Mouse (Mus musculus): ENCODE data around the gene Tmem161a.

Gene Tmem161a

GRCm38 (mm10) chr8:70160015-70160414 is 12.1 kb upstream of the Tmem161a start:
- DNase-seq (ENCODE audit: low spot score), result no peak

- DNase-seq (ENCODE audit: low spot score), result no peak
Observed at GRCm38 (mm10) chr8:70163316-70163715, 8.8 kb upstream of the Tmem161a start.

- peak; percentile 74 for DNase-seq (ENCODE audit: low spot score)
Observed at GRCm38 (mm10) chr8:70166504-70167110, 5.5 kb upstream of the Tmem161a start.

- peak; percentile 67 for DNase-seq (ENCODE audit: low spot score)
Observed at GRCm38 (mm10) chr8:70170116-70170515, 2.0 kb upstream of the Tmem161a start.

- DNase-seq (ENCODE audit: low spot score), result no peak
Observed at GRCm38 (mm10) chr8:70170748-70171147, 1.4 kb upstream of the Tmem161a start.

- no peak for DNase-seq (ENCODE audit: low spot score)
Observed at GRCm38 (mm10) chr8:70171240-70171639, 916 bp upstream of the Tmem161a start.

GRCm38 (mm10) chr8:70173320-70173719 is 1.2 kb downstream of the Tmem161a start:
- DNase-seq (ENCODE audit: low spot score), result no peak

GRCm38 (mm10) chr8:70174079-70174478 is 1.9 kb downstream of the Tmem161a start:
- no peak for DNase-seq (ENCODE audit: low spot score)

- DNase-seq (ENCODE audit: low spot score), result no peak
Observed at GRCm38 (mm10) chr8:70178231-70178630, 6.1 kb downstream of the Tmem161a start.

- no peak for DNase-seq (ENCODE audit: low spot score)
Observed at GRCm38 (mm10) chr8:70179082-70179481, 6.9 kb downstream of the Tmem161a start.

GRCm38 (mm10) chr8:70181212-70181902 is 9.2 kb downstream of the Tmem161a start:
- no peak for DNase-seq (ENCODE audit: low spot score)

GRCm38 (mm10) chr8:70181903-70182252 is 9.7 kb downstream of the Tmem161a start:
- peak; percentile 63 for DNase-seq (ENCODE audit: low spot score)

- DNase-seq (ENCODE audit: low spot score), result no peak
Observed at GRCm38 (mm10) chr8:70183194-70183593, 11.0 kb downstream of the Tmem161a start.

GRCm38 (mm10) chr8:70188707-70189106 is 16.6 kb downstream of the Tmem161a start:
- no peak for DNase-seq (ENCODE audit: low spot score)

- DNase-seq (ENCODE audit: low spot score), result no peak
Observed at GRCm38 (mm10) chr8:70193238-70193637, 21.1 kb downstream of the Tmem161a start.

- no peak for DNase-seq (ENCODE audit: low spot score)
Observed at GRCm38 (mm10) chr8:70194191-70194590, 22.0 kb downstream of the Tmem161a start.

- DNase-seq (ENCODE audit: low spot score), result no peak
Observed at GRCm38 (mm10) chr8:70195762-70196161, 23.6 kb downstream of the Tmem161a start.

GRCm38 (mm10) chr8:70197603-70198002 is 25.4 kb downstream of the Tmem161a start:
- no peak for DNase-seq (ENCODE audit: low spot score)

GRCm38 (mm10) chr8:70200098-70200681 is 28.0 kb downstream of the Tmem161a start:
- no peak for DNase-seq (ENCODE audit: low spot score)

GRCm38 (mm10) chr8:70201417-70201816 is 29.3 kb downstream of the Tmem161a start:
- no peak for DNase-seq (ENCODE audit: low spot score)

GRCm38 (mm10) chr8:70203072-70203471 is 30.9 kb downstream of the Tmem161a start:
- no peak for DNase-seq (ENCODE audit: low spot score)

GRCm38 (mm10) chr8:70204757-70205156 is 32.6 kb downstream of the Tmem161a start:
- no peak for DNase-seq (ENCODE audit: low spot score)

GRCm38 (mm10) chr8:70208130-70208529 is 36.0 kb downstream of the Tmem161a start:
- no peak for DNase-seq (ENCODE audit: low spot score)

GRCm38 (mm10) chr8:70210538-70210937 is 38.4 kb downstream of the Tmem161a start:
- DNase-seq (ENCODE audit: low spot score), result no peak
